Mouse (Mus musculus) forebrain, embryonic 11.5 days (tissue): Measurements from ENCODE around the gene Ostm1. TPM values are rescaled to one million over a fixed set of nuclear protein-coding genes. Genes with fewer than 3 reads are reported as not detected.

Experiments
- polyA plus RNA-seq: library from polyadenylated mRNA; unstranded; fragments of >200 nt; fragmentation: Nextera tagmentation; extraction: Ambion mirVana; gene quantifications from 2 replicates; pipeline ENCODE4 v1.2.1, GENCODE M21; 2014

The Ostm1 gene
- polyA plus RNA-seq, 1 experiment from 2014 or later, result 59.0 TPM

Other genes with a start within 250 kb of the Ostm1 start
- gene Afg1l, start 105.3 kb upstream of the Ostm1 start, polyA plus RNA-seq, result 3.8 and 3.9 TPM in 2 replicates
- gene Snx3, start 81.8 kb upstream of the Ostm1 start, polyA plus RNA-seq, result 272 and 276 TPM in 2 replicates
- gene Nr2e1, start 190 bp upstream of the Ostm1 start, polyA plus RNA-seq, result 117 and 119 TPM in 2 replicates
- gene Sec63, start 177.7 kb downstream of the Ostm1 start, polyA plus RNA-seq, result 30.2 and 32.5 TPM in 2 replicates